Mouse (Mus musculus): ENCODE measurements around the gene Tnnt1. TPM values are rescaled to one million over a fixed set of nuclear protein-coding genes. Genes with fewer than 3 reads are reported as not detected.

The Tnnt1 gene
- polyA plus RNA-seq, 1 experiment from 2014 or later: 97.0 TPM

GRCm38 (mm10) chr7:4513829-4514712 lies 2.1 kb downstream of the Tnnt1 start:
- WGBS: 52% methylated on average over 6 of the region's 6 CpGs
- Histone ChIP-seq H3K27me3 (ENCODE audit: insufficient read depth, poor library complexity, severe bottlenecking) (no peaks in the 10 kb centered on the region), H3K4me1 (peaks cover 84% of the 10 kb centered on the region), H3K36me3 (peaks cover 11% of the 10 kb centered on the region), H3K4me3 (peak overlapping the region; percentile 37), H3K9me3 (no peaks in the 10 kb centered on the region), H3K27ac (peak overlapping the region; percentile 87)
- DNase-seq (ENCODE audit: low spot score): no peak

GRCm38 (mm10) chr7:4513236-4513635 lies 2.9 kb downstream of the Tnnt1 start:
- H3K27me3 ChIP-seq (ENCODE audit: insufficient read depth, poor library complexity, severe bottlenecking): no peaks in the 10 kb centered on the region
- H3K4me1 ChIP-seq: peaks cover 82% of the 10 kb centered on the region
- peak overlapping the region; percentile 87; the same call in 1 of the 2 replicates for H3K27ac ChIP-seq
- 21% methylated on average over 13 of the region's 13 CpGs for WGBS
- DNase-seq (ENCODE audit: low spot score): no peak
- no peaks in the 10 kb centered on the region for H3K9me3 ChIP-seq
- peaks cover 9% of the 10 kb centered on the region for H3K36me3 ChIP-seq
- H3K4me3 ChIP-seq: peak overlapping the region; percentile 37

DNA sequence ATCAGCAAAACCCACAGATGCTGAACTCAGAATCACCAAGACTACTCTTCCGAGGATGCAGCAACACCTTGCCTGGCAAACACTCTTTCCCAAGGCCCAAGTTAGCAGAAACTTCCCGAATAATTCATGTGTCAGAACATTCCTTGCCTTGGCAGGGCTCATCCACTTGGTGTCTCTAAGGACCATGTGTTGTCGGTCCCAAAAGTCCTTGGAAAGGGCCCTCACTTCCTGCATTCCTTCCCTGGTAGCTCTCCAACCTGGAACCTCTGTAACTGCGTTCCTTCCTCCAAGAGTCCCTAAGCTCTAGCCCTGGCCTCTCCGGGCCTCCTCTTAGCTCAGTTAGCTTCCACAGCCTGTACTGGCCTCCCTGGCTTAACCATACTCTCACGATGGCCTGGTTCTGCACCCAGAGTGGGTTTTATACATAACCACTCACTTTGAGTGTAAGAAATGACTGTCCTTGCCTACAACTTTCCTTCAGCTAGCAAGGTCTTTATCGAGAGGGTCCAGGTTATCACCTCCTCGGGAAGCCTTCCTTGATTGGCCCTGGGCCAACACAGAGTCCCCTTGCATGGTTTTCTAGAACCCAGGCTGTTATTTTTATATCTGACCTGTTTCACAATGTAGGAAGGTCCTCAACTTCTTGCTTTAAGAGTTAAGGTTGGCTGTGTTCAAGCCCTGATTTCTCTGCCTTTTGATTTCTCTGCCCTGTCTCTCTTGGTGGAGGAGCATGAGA lies 4.5 kb downstream of the Tnnt1 start:
- H3K27ac ChIP-seq: peak overlapping the region; percentile 72
- no peaks in the 10 kb centered on the region for H3K27me3 ChIP-seq (ENCODE audit: insufficient read depth, poor library complexity, severe bottlenecking)
- H3K36me3 ChIP-seq: peaks cover 10% of the 10 kb centered on the region; the same call in 1 of the 2 replicates
- no peak for DNase-seq (ENCODE audit: low spot score)
- peaks cover 74% of the 10 kb centered on the region for H3K4me1 ChIP-seq
- no peaks in the 10 kb centered on the region for H3K9me3 ChIP-seq
- WGBS: 58% methylated on average over 8 of the region's 8 CpGs
- peak overlapping the region; percentile 29; the same call in 1 of the 2 replicates for H3K4me3 ChIP-seq

- H3K4me1 ChIP-seq: peaks cover 60% of the 10 kb centered on the region
Observed at GRCm38 (mm10) chr7:4509863-4510608, 6.1 kb downstream of the Tnnt1 start.

GRCm38 (mm10) chr7:4508739-4509116 lies 7.5 kb downstream of the Tnnt1 start:
- WGBS: 76% methylated on average over 8 of the region's 8 CpGs
- Histone ChIP-seq H3K36me3 (peaks cover 10% of the 10 kb centered on the region; the same call in 1 of the 2 replicates), H3K4me3 (no peak overlapping the region), H3K27me3 (ENCODE audit: insufficient read depth, poor library complexity, severe bottlenecking) (no peaks in the 10 kb centered on the region), H3K9me3 (no peaks in the 10 kb centered on the region), H3K4me1 (peaks cover 54% of the 10 kb centered on the region), H3K27ac (peak overlapping the region; percentile 29; the same call in 1 of the 2 replicates)
- no peak for DNase-seq (ENCODE audit: low spot score)

More at GRCm38 (mm10) chr7:4509863-4510608, 6.1 kb downstream of the Tnnt1 start:
- Histone ChIP-seq H3K27me3 (ENCODE audit: insufficient read depth, poor library complexity, severe bottlenecking) (no peaks in the 10 kb centered on the region), H3K9me3 (no peaks in the 10 kb centered on the region), H3K27ac (peak overlapping the region; percentile 68), H3K36me3 (peaks cover 10% of the 10 kb centered on the region; the same call in 1 of the 2 replicates), H3K4me3 (peak overlapping the region; percentile 31)
- DNase-seq (ENCODE audit: low spot score): peak; percentile 96
- 13% methylated on average over 24 of the region's 24 CpGs for WGBS

GRCm38 (mm10) chr7:4508062-4508738 lies 8.0 kb downstream of the Tnnt1 start:
- no peak overlapping the region for H3K4me3 ChIP-seq
- peaks cover 49% of the 10 kb centered on the region for H3K4me1 ChIP-seq
- 0 out of 2 replicates have a peak overlapping the region, but pooled peaks have one; percentile 29 for H3K27ac ChIP-seq
- H3K36me3 ChIP-seq: peaks cover 10% of the 10 kb centered on the region; the same call in 1 of the 2 replicates
- no peak for DNase-seq (ENCODE audit: low spot score)
- 74% methylated on average over 32 of the region's 32 CpGs for WGBS
- H3K27me3 ChIP-seq (ENCODE audit: insufficient read depth, poor library complexity, severe bottlenecking): no peaks in the 10 kb centered on the region
- no peaks in the 10 kb centered on the region for H3K9me3 ChIP-seq

- Histone ChIP-seq H3K4me1 (peaks cover 44% of the 10 kb centered on the region), H3K9me3 (no peaks in the 10 kb centered on the region), H3K27ac (no peak overlapping the region), H3K36me3 (peaks cover 10% of the 10 kb centered on the region; the same call in 1 of the 2 replicates), H3K27me3 (ENCODE audit: insufficient read depth, poor library complexity, severe bottlenecking) (no peaks in the 10 kb centered on the region), H3K4me3 (no peak overlapping the region)
- 62% methylated on average over 3 of the region's 4 CpGs for WGBS
- DNase-seq (ENCODE audit: low spot score): no peak
Observed at GRCm38 (mm10) chr7:4507220-4507619, 9.0 kb downstream of the Tnnt1 start.

- Histone ChIP-seq H3K4me1 (peaks cover 27% of the 10 kb centered on the region), H3K27ac (peak overlapping the region; percentile 49), H3K36me3 (peaks cover 10% of the 10 kb centered on the region; the same call in 1 of the 2 replicates), H3K9me3 (no peaks in the 10 kb centered on the region), H3K27me3 (ENCODE audit: insufficient read depth, poor library complexity, severe bottlenecking) (no peaks in the 10 kb centered on the region), H3K4me3 (no peak overlapping the region)
- 45% methylated on average over 11 of the region's 11 CpGs for WGBS
- no peak for DNase-seq (ENCODE audit: low spot score)
Observed at GRCm38 (mm10) chr7:4504646-4505435, 11.3 kb downstream of the Tnnt1 start.

DNA sequence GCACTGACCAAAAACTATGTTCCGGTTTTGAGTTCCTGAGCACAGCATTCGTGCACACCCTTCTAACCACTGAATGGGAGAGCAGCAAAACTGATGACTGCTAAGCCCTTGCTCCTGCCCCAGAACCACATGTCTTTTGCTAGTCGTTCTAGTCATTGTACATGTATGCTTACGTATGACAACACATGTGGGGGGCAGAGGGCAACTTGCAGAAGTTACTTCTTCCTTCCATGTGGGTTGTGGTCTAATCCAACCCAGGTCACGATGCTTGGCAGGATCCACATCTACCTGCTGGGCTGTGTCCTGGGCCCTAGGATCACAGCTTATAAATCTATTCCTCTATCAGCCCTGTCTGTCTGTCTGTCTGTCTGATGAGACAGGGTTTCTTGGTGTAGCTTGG lies 12.3 kb downstream of the Tnnt1 start:
- H3K36me3 ChIP-seq: peaks cover 10% of the 10 kb centered on the region; the same call in 1 of the 2 replicates
- DNase-seq (ENCODE audit: low spot score): no peak
- H3K27ac ChIP-seq: no peak overlapping the region
- H3K27me3 ChIP-seq (ENCODE audit: insufficient read depth, poor library complexity, severe bottlenecking): no peaks in the 10 kb centered on the region
- WGBS: 81% methylated on average over 5 of the region's 5 CpGs
- no peak overlapping the region for H3K4me3 ChIP-seq
- peaks cover 28% of the 10 kb centered on the region for H3K4me1 ChIP-seq
- no peaks in the 10 kb centered on the region for H3K9me3 ChIP-seq

DNA sequence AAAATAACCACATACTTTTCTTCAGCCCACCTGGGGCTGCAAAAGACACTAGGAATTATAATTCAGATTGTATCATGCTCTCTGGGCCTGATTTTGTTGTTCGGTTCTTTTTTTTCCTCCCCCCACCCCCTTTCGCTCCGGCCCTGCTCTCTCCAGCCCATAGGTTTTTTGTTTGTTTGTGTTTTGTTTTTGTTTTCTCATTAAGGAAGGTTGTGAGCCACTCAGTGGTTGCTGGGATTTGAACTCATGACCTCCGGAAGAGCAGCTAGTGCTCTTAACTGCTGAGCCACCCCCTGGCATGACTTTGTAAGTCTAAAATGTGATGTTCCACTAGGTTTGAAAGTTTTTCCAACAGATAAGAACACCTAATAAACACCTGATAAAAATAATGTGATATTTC lies 13.1 kb downstream of the Tnnt1 start:
- Histone ChIP-seq H3K9me3 (no peaks in the 10 kb centered on the region), H3K27me3 (ENCODE audit: insufficient read depth, poor library complexity, severe bottlenecking) (no peaks in the 10 kb centered on the region), H3K4me3 (no peak overlapping the region), H3K27ac (no peak overlapping the region), H3K36me3 (peaks cover 4% of the 10 kb centered on the region; the same call in 1 of the 2 replicates), H3K4me1 (peaks cover 32% of the 10 kb centered on the region)
- WGBS: 75% methylated on average over 4 of the region's 4 CpGs
- DNase-seq (ENCODE audit: low spot score): no peak

GRCm38 (mm10) chr7:4502421-4503090 lies 13.6 kb downstream of the Tnnt1 start:
- Histone ChIP-seq H3K27me3 (ENCODE audit: insufficient read depth, poor library complexity, severe bottlenecking) (no peaks in the 10 kb centered on the region), H3K27ac (peak overlapping the region; percentile 95), H3K36me3 (peaks cover 2% of the 10 kb centered on the region; the same call in 1 of the 2 replicates), H3K4me1 (peaks cover 37% of the 10 kb centered on the region), H3K9me3 (no peaks in the 10 kb centered on the region), H3K4me3 (peak overlapping the region; percentile 94)
- DNase-seq (ENCODE audit: low spot score): no peak
- WGBS: 10% methylated on average over 14 of the region's 14 CpGs

Data from heart, embryonic 10.5 days (tissue).